Mouse (Mus musculus) erythroblast, adult 5-6 weeks (primary cell): ENCODE measurements around the gene 6430550D23Rik. TPM values are rescaled to one million over a fixed set of nuclear protein-coding genes. Genes with fewer than 3 reads are reported as not detected.

Experiments
- total RNA-seq, 2 experiments: library from RNA; stranded (forward) in 1 of 2; stranded (reverse) in 1 of 2; fragments of 150-400 nt in 1 of 2; fragments of 200-764, 138-1000 nt in 1 of 2; gene quantifications; 2 replicates each; pipeline versions ENCODE4 v1.2.3 to v1.2.4; 2015 to 2017; ENCODE audit warnings: low replicate concordance in 2 of 2

The 6430550D23Rik gene
- total RNA-seq, 2 experiments from 2014 or later, result 1.4 TPM; not detected in 1

Other genes starting within 250 kb of the 6430550D23Rik start
- gene Mmp24, start 232.6 kb downstream of the 6430550D23Rik start, total RNA-seq (2015; ENCODE audit: low replicate concordance), result not detected in 2 replicates
- gene Mmp24, start 232.6 kb downstream of the 6430550D23Rik start, total RNA-seq (2017; ENCODE audit: low replicate concordance), result not detected in 2 replicates
- gene BC029722, start 188.6 kb downstream of the 6430550D23Rik start, total RNA-seq (2015; ENCODE audit: low replicate concordance), result 1.3 and 3.8 TPM in 2 replicates
- gene BC029722, start 188.6 kb downstream of the 6430550D23Rik start, total RNA-seq (2017; ENCODE audit: low replicate concordance), result 2.4 and 3.5 TPM in 2 replicates
- 20.4 and 58.3 TPM in 2 replicates for gene Eif6, start 181.1 kb downstream of the 6430550D23Rik start, total RNA-seq (2015; ENCODE audit: low replicate concordance)
- gene Eif6, start 181.1 kb downstream of the 6430550D23Rik start, total RNA-seq (2017; ENCODE audit: low replicate concordance), result 17.0 and 22.2 TPM in 2 replicates
- gene Fam83c, start 173.1 kb downstream of the 6430550D23Rik start, total RNA-seq (2015; ENCODE audit: low replicate concordance), result not detected in 2 replicates
- gene Fam83c, start 173.1 kb downstream of the 6430550D23Rik start, total RNA-seq (2017; ENCODE audit: low replicate concordance), result not detected in 2 replicates
- 6.7 and 7.9 TPM in 2 replicates for gene Uqcc1, start 77.7 kb downstream of the 6430550D23Rik start, total RNA-seq (2015; ENCODE audit: low replicate concordance)
- 4.3 and 8.2 TPM in 2 replicates for gene Uqcc1, start 77.7 kb downstream of the 6430550D23Rik start, total RNA-seq (2017; ENCODE audit: low replicate concordance)
- gene Gm15557, start 67.2 kb downstream of the 6430550D23Rik start, total RNA-seq (2015; ENCODE audit: low replicate concordance), result not detected in 2 replicates
- not detected in 2 replicates for gene Gm15557, start 67.2 kb downstream of the 6430550D23Rik start, total RNA-seq (2017; ENCODE audit: low replicate concordance)
- not detected in 2 replicates for gene Gdf5, start 62.6 kb downstream of the 6430550D23Rik start, total RNA-seq (2015; ENCODE audit: low replicate concordance)
- not detected in 2 replicates for gene Gdf5, start 62.6 kb downstream of the 6430550D23Rik start, total RNA-seq (2017; ENCODE audit: low replicate concordance)
- gene Cep250, start 51.5 kb downstream of the 6430550D23Rik start, total RNA-seq (2015; ENCODE audit: low replicate concordance), result 2.7 and 4.0 TPM in 2 replicates
- 8.5 and 11.7 TPM in 2 replicates for gene Cep250, start 51.5 kb downstream of the 6430550D23Rik start, total RNA-seq (2017; ENCODE audit: low replicate concordance)
- 52.0 and 98.0 TPM in 2 replicates for gene Ergic3, start 68 bp upstream of the 6430550D23Rik start, total RNA-seq (2015; ENCODE audit: low replicate concordance)
- gene Ergic3, start 68 bp upstream of the 6430550D23Rik start, total RNA-seq (2017; ENCODE audit: low replicate concordance), result 11.4 and 17.8 TPM in 2 replicates
- not detected in 2 replicates for gene Fer1l4, start 45.0 kb upstream of the 6430550D23Rik start, total RNA-seq (2015; ENCODE audit: low replicate concordance)
- not detected in 2 replicates for gene Fer1l4, start 45.0 kb upstream of the 6430550D23Rik start, total RNA-seq (2017; ENCODE audit: low replicate concordance)
- gene Spag4, start 57.2 kb upstream of the 6430550D23Rik start, total RNA-seq (2015; ENCODE audit: low replicate concordance), result not detected in 2 replicates
- gene Spag4, start 57.2 kb upstream of the 6430550D23Rik start, total RNA-seq (2017; ENCODE audit: low replicate concordance), result not detected in 2 replicates
- 13.2 and 13.6 TPM in 2 replicates for gene Cpne1, start 104.0 kb upstream of the 6430550D23Rik start, total RNA-seq (2015; ENCODE audit: low replicate concordance)
- 6.4 and 16.7 TPM in 2 replicates for gene Cpne1, start 104.0 kb upstream of the 6430550D23Rik start, total RNA-seq (2017; ENCODE audit: low replicate concordance)
- gene Rbm12, start 104.0 kb upstream of the 6430550D23Rik start, total RNA-seq (2015; ENCODE audit: low replicate concordance), result 21.1 and 22.7 TPM in 2 replicates
- 8.8 and 9.5 TPM in 2 replicates for gene Rbm12, start 104.0 kb upstream of the 6430550D23Rik start, total RNA-seq (2017; ENCODE audit: low replicate concordance)
- 0.42 and 15.8 TPM in 2 replicates for gene Gm28036, start 119.1 kb upstream of the 6430550D23Rik start, total RNA-seq (2015; ENCODE audit: low replicate concordance)
- 5.3 and 14.0 TPM in 2 replicates for gene Gm28036, start 119.1 kb upstream of the 6430550D23Rik start, total RNA-seq (2017; ENCODE audit: low replicate concordance)
- 25.4 and 29.3 TPM in 2 replicates for gene Romo1, start 136.1 kb upstream of the 6430550D23Rik start, total RNA-seq (2015; ENCODE audit: low replicate concordance)
- gene Romo1, start 136.1 kb upstream of the 6430550D23Rik start, total RNA-seq (2017; ENCODE audit: low replicate concordance), result 12.7 TPM in 1 of 2 replicates, not detected in the other
- gene Nfs1, start 136.2 kb upstream of the 6430550D23Rik start, total RNA-seq (2015; ENCODE audit: low replicate concordance), result 6.3 and 17.8 TPM in 2 replicates
- gene Nfs1, start 136.2 kb upstream of the 6430550D23Rik start, total RNA-seq (2017; ENCODE audit: low replicate concordance), result 12.8 and 13.7 TPM in 2 replicates
- 528 and 548 TPM in 2 replicates for gene Rbm39, start 172.3 kb upstream of the 6430550D23Rik start, total RNA-seq (2015; ENCODE audit: low replicate concordance)
- gene Rbm39, start 172.3 kb upstream of the 6430550D23Rik start, total RNA-seq (2017; ENCODE audit: low replicate concordance), result 550 and 778 TPM in 2 replicates
- gene Phf20, start 188.5 kb upstream of the 6430550D23Rik start, total RNA-seq (2015; ENCODE audit: low replicate concordance), result 12.7 and 13.6 TPM in 2 replicates
- 7.1 and 15.3 TPM in 2 replicates for gene Phf20, start 188.5 kb upstream of the 6430550D23Rik start, total RNA-seq (2017; ENCODE audit: low replicate concordance)